8 mouse cellular contexts compared by ENCODE assay signal in the genomic region with DNA sequence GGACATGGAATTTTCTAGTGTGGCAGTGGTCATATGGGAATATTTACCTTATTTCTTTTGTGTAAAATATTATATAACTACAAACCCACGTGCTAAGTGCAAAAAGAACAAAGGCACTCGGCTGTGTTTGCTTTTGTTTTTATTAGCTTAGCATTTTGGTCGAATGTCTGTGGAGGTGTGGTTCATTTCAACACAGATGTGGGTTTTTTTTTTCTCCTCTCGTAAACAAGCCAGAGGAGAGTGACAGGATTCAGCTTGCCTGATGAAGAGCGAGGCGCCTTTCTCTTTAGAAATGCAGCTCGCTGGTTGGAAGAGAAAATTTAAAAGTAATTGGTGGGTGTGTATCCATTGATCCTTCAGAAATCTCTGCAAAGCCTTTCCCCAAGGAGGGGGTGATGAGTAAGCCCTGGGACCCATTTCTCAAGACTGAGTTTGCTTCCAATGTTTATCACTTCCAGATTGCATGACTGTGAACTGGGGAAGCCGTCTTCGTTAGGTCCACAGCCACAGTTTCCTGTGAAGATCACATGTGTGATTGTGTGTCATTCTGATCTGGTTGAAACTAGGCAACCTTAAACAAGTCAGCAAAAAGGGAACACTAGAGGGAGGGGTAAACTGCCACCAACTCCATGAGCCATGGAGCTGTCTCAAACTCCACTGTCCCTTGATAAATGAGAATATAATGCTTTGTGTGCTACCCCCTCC. TPM values are rescaled to one million over a fixed set of nuclear protein-coding genes. Genes with fewer than 3 reads are reported as not detected.
DNase-seq lines count a peak whose midpoint lies in the region; ATAC-seq and TF ChIP-seq lines count a peak whose summit lies in the region.

No protein-coding gene starts in this region.

- no peak for ATAC-seq in erythroblast, adult 5-6 weeks (replicated peaks; ENCODE audit: low FRiP score, poor library complexity, severe bottlenecking)

- H3K4me3 ChIP-seq in layer of hippocampus, adult 2 months: no peak overlapping the region; the same call in 1 of the 2 replicates

- DNase-seq in layer of hippocampus, adult 2 months (ENCODE audit: low spot score in 2 of 2): no peak
- DNase-seq in layer of hippocampus, postnatal 36 days: no peak
- peak; percentile 83 for DNase-seq in fibroblast of lung, adult 2 months (ENCODE audit: low read depth)
- DNase-seq in kidney, adult 9 months: peak; percentile 48
- peak; percentile 24 to 62 for DNase-seq in monocyte, adult 2 months (ENCODE audit: low read depth in 1 of 2, low spot score in 2 of 2)
- DNase-seq in frontal cortex, postnatal 10 days (ENCODE audit: low spot score in 2 of 2): no peak
- DNase-seq in urinary bladder, adult 2 months (ENCODE audit: low spot score): no peak

- no peak for TF ChIP-seq CTCF in layer of hippocampus, adult 2 months (conservative IDR thresholded peaks at IDR 0.05)

- H3K27ac ChIP-seq in layer of hippocampus, adult 2 months: peak overlapping the region; percentile 20; the same call in 1 of the 2 replicates

RNA-seq across cellular contexts. Expression of gene Emp1, which starts 1.8 kb away (rescaled TPM):
- total RNA-seq in layer of hippocampus, adult 2 months (2021): 1 to 10 TPM; 2.0 to 2.8 TPM
- total RNA-seq in layer of hippocampus, postnatal 36 days (2021): 1 to 10 TPM; 2.1 to 2.5 TPM
- polyA plus RNA-seq in urinary bladder, adult 2 months (2012; rRNA removed): 102 and 112 TPM in 2 replicates
- 0.42 and 2.3 TPM in 2 replicates for total RNA-seq in erythroblast, adult 5-6 weeks (2015; ENCODE audit: low replicate concordance)
- total RNA-seq in erythroblast, adult 5-6 weeks (2017; ENCODE audit: low replicate concordance): 2.1 TPM in 1 of 2 replicates, not detected in the other

RNA-seq across cellular contexts. Expression of gene Pbp2, which starts 54.0 kb away (rescaled TPM):
- under 1 TPM in 1 of 2 experiments, not detected in 1; 0.27 TPM for total RNA-seq in layer of hippocampus, adult 2 months (2021)
- not detected for total RNA-seq in layer of hippocampus, postnatal 36 days (2021)
- polyA plus RNA-seq in urinary bladder, adult 2 months (2012; rRNA removed): 0.41 and 0.52 TPM in 2 replicates
- total RNA-seq in erythroblast, adult 5-6 weeks (2015; ENCODE audit: low replicate concordance): not detected in 2 replicates
- total RNA-seq in erythroblast, adult 5-6 weeks (2017; ENCODE audit: low replicate concordance): not detected in 2 replicates

Comparison
In these comparisons a context has a peak if more than half of its experiments do, and no peak if none do; other contexts are left out.
1. DNase-seq: peak in fibroblast of lung, adult 2 months (single experiment), kidney, adult 9 months (single experiment) and monocyte, adult 2 months (2 of 2); none in layer of hippocampus, adult 2 months (0 of 2), layer of hippocampus, postnatal 36 days (0 of 2), frontal cortex, postnatal 10 days (0 of 2) and urinary bladder, adult 2 months (single experiment).